Mouse (Mus musculus): ENCODE data around the gene Cfap97d2. TPM values are rescaled to one million over a fixed set of nuclear protein-coding genes. Genes with fewer than 3 reads are reported as not detected.
A peak's percentile ranks its signal among the peaks of the same experiment; 100 is the strongest.

Cfap97d2 gene
- total RNA-seq, 2 experiments from 2014 or later: not detected

- no peak for ATAC-seq (replicated peaks; ENCODE audit: poor library complexity)
Measured at GRCm38 (mm10) chr8:13687101-13687717, 18.5 kb upstream of the Cfap97d2 start.

- ATAC-seq (replicated peaks; ENCODE audit: poor library complexity): no peak
Measured at GRCm38 (mm10) chr8:13687941-13688340, 17.7 kb upstream of the Cfap97d2 start.

- no peak for ATAC-seq (replicated peaks; ENCODE audit: poor library complexity)
Measured at GRCm38 (mm10) chr8:13688461-13688860, 17.2 kb upstream of the Cfap97d2 start.

- ATAC-seq (replicated peaks; ENCODE audit: poor library complexity): no peak
Measured at GRCm38 (mm10) chr8:13689331-13689730, 16.4 kb upstream of the Cfap97d2 start.

GRCm38 (mm10) chr8:13692302-13693066 lies 13.2 kb upstream of the Cfap97d2 start:
- ATAC-seq (replicated peaks; ENCODE audit: poor library complexity): no peak

- ATAC-seq (replicated peaks; ENCODE audit: poor library complexity): no peak
Measured at GRCm38 (mm10) chr8:13694735-13695134, 11.0 kb upstream of the Cfap97d2 start.

GRCm38 (mm10) chr8:13695203-13695867 lies 10.4 kb upstream of the Cfap97d2 start:
- ATAC-seq (replicated peaks; ENCODE audit: poor library complexity): no peak

GRCm38 (mm10) chr8:13696157-13696556 lies 9.5 kb upstream of the Cfap97d2 start:
- ATAC-seq (replicated peaks; ENCODE audit: poor library complexity): no peak

GRCm38 (mm10) chr8:13697196-13697595 lies 8.5 kb upstream of the Cfap97d2 start:
- no peak for ATAC-seq (replicated peaks; ENCODE audit: poor library complexity)

- peak; percentile 45; the same call in 1 of the 2 replicates for ATAC-seq (replicated peaks; ENCODE audit: poor library complexity)
Measured at GRCm38 (mm10) chr8:13697681-13698080, 8.0 kb upstream of the Cfap97d2 start.

GRCm38 (mm10) chr8:13698281-13698680 lies 7.4 kb upstream of the Cfap97d2 start:
- ATAC-seq (replicated peaks; ENCODE audit: poor library complexity): no peak

GRCm38 (mm10) chr8:13699323-13699949 lies 6.3 kb upstream of the Cfap97d2 start:
- ATAC-seq (replicated peaks; ENCODE audit: poor library complexity): peak; percentile 59

- ATAC-seq (replicated peaks; ENCODE audit: poor library complexity): 0 out of 2 replicates have a peak, but pooled peaks have one; percentile 26
Measured at GRCm38 (mm10) chr8:13702755-13703154, 2.9 kb upstream of the Cfap97d2 start.

- ATAC-seq (replicated peaks; ENCODE audit: poor library complexity): no peak
Measured at GRCm38 (mm10) chr8:13703756-13704155, 1.9 kb upstream of the Cfap97d2 start.

GRCm38 (mm10) chr8:13704301-13704700 lies 1.4 kb upstream of the Cfap97d2 start:
- no peak for ATAC-seq (replicated peaks; ENCODE audit: poor library complexity)

GRCm38 (mm10) chr8:13706918-13707317 lies 1.2 kb downstream of the Cfap97d2 start:
- no peak for ATAC-seq (replicated peaks; ENCODE audit: poor library complexity)

- no peak for ATAC-seq (replicated peaks; ENCODE audit: poor library complexity)
Measured at GRCm38 (mm10) chr8:13708514-13708913, 2.8 kb downstream of the Cfap97d2 start.

- no peak for ATAC-seq (replicated peaks; ENCODE audit: poor library complexity)
Measured at GRCm38 (mm10) chr8:13718980-13719379, 13.3 kb downstream of the Cfap97d2 start.

GRCm38 (mm10) chr8:13725722-13726121 lies 20.0 kb downstream of the Cfap97d2 start:
- peak; percentile 69; the same call in 1 of the 2 replicates for ATAC-seq (replicated peaks; ENCODE audit: poor library complexity)

- no peak for ATAC-seq (replicated peaks; ENCODE audit: poor library complexity)
Measured at GRCm38 (mm10) chr8:13727469-13728094, 21.9 kb downstream of the Cfap97d2 start.

GRCm38 (mm10) chr8:13740323-13740770 lies 34.7 kb downstream of the Cfap97d2 start:
- peak; percentile 76 for ATAC-seq (replicated peaks; ENCODE audit: poor library complexity)

Data from megakaryocyte progenitor cell, adult 5-6 weeks (primary cell).